Mouse (Mus musculus) heart, postnatal 25 days (tissue): ENCODE measurements at regions not wholly inside any gene's neighbourhood (a gene's known extent, or its start where the extent isn't known, plus 50 kb on each side); places are given as distances from the start of the nearest gene placed in this dataset.
"Not testable (repeated sequence)": the region's sequence is repeated elsewhere in the genome, so short reads cannot be mapped to it uniquely, and the experiment has no call there.

Experiments used
- DNase-seq: peaks from one replicate; pipeline ENCODE4 v3.0.0; 2022; ENCODE audit warnings: low spot score
- intact Hi-C: fragments of 180-260 bp; cut with DNase I; formaldehyde crosslinking; loops from one replicate; pipeline ENCODE4 v1.15.1; 2025

GRCm38 (mm10) chr16:73230599-73230998, 922.5 kb downstream of the Robo1 start:
- intact Hi-C loops: no loop called here
- DNase-seq: no peak

- intact Hi-C loops: no loop called here
- DNase-seq: no peak
These were observed 909.4 kb downstream of the Robo1 start for GRCm38 (mm10) chr16:73217555-73217954.

GRCm38 (mm10) chr16:73203542-73203941, 895.4 kb downstream of the Robo1 start:
- DNase-seq: no peak
- intact Hi-C loops: no loop called here

- no peak for DNase-seq
- intact Hi-C loops: no loop called here
These were observed 892.9 kb downstream of the Robo1 start for GRCm38 (mm10) chr16:73200991-73201390.

GRCm38 (mm10) chr16:73182776-73183175, 874.7 kb downstream of the Robo1 start:
- no peak for DNase-seq
- intact Hi-C loops: no loop called here

- no peak for DNase-seq
- intact Hi-C loops: no loop called here
These were observed 874.2 kb downstream of the Robo1 start for GRCm38 (mm10) chr16:73182258-73182657.

GRCm38 (mm10) chr16:73155447-73155846, 847.3 kb downstream of the Robo1 start:
- intact Hi-C loops: no loop called here
- no peak for DNase-seq

GRCm38 (mm10) chr16:73127927-73128326, 819.8 kb downstream of the Robo1 start:
- intact Hi-C loops, DNase-seq: not testable (repeated sequence)

GRCm38 (mm10) chr16:73120568-73120967, 812.5 kb downstream of the Robo1 start:
- intact Hi-C loops: no loop called here
- DNase-seq: no peak

- DNase-seq: no peak
- intact Hi-C loops: no loop called here
These were observed 809.2 kb downstream of the Robo1 start for GRCm38 (mm10) chr16:73117338-73117737.

- intact Hi-C loops: no loop called here
- no peak for DNase-seq
These were observed 799.9 kb downstream of the Robo1 start for GRCm38 (mm10) chr16:73108021-73108452.

- no peak for DNase-seq
- intact Hi-C loops: no loop called here
These were observed 799.5 kb downstream of the Robo1 start for GRCm38 (mm10) chr16:73107608-73108007.

- DNase-seq: no peak
- intact Hi-C loops: no loop called here
These were observed 797.4 kb downstream of the Robo1 start for GRCm38 (mm10) chr16:73105496-73105895.

- intact Hi-C loops: no loop called here
- no peak for DNase-seq
These were observed 792.2 kb downstream of the Robo1 start for GRCm38 (mm10) chr16:73100273-73100672.

- DNase-seq: no peak
- intact Hi-C loops: loop anchor here (2.0 kb wide), 1 partner anchor 1314 kb away; no protein-coding TSS in a partner anchor
These were observed 790.7 kb downstream of the Robo1 start for GRCm38 (mm10) chr16:73098760-73099159.

- intact Hi-C loops: no loop called here
- no peak for DNase-seq
These were observed 789.1 kb downstream of the Robo1 start for GRCm38 (mm10) chr16:73097176-73097575.

GRCm38 (mm10) chr16:73096091-73097083, 788.3 kb downstream of the Robo1 start:
- DNase-seq: no peak
- intact Hi-C loops: no loop called here
